Mouse (Mus musculus) intestine, embryonic 15.5 days (tissue): ENCODE results near the gene Rab44. TPM values are rescaled to one million over a fixed set of nuclear protein-coding genes. Genes with fewer than 3 reads are reported as not detected.

Experiments
- ATAC-seq: fragments of 200-750 bp; cut with Nextera tagmentation; 2 replicates; pipeline ENCODE4 v1.8.0; 2017; ENCODE audit warnings: moderate TSS enrichment, moderate library complexity
- H3K27ac ChIP-seq: fragments of 300-500 bp; sonication (generic); 2 replicates; pipeline ENCODE4 v1.5.1; 2015; ENCODE audit warnings: mild to moderate bottlenecking, inconsistent platforms
- H3K27me3 ChIP-seq: fragments of 300-500 bp; sonication (generic); replicated peaks from 2 replicates; pipeline ENCODE4 v1.6.1; 2015; ENCODE audit warnings: inconsistent platforms
- H3K36me3 ChIP-seq: fragments of 300-500 bp; sonication (generic); 2 replicates; pipeline ENCODE4 v1.6.1; 2015; ENCODE audit warnings: inconsistent platforms
- H3K4me1 ChIP-seq: fragments of 300-500 bp; sonication (generic); replicated peaks from 2 replicates; pipeline ENCODE4 v1.6.1; 2015; ENCODE audit warnings: inconsistent platforms
- H3K4me2 ChIP-seq: fragments of 300-500 bp; sonication (generic); replicated peaks from 2 replicates; pipeline ENCODE4 v1.6.1; 2015; ENCODE audit warnings: mild to moderate bottlenecking, inconsistent platforms
- H3K4me3 ChIP-seq: fragments of 300-500 bp; sonication (generic); replicated peaks from 2 replicates; pipeline ENCODE4 v1.5.1; 2015; ENCODE audit warnings: inconsistent platforms
- H3K9ac ChIP-seq: fragments of 300-500 bp; sonication (generic); 2 replicates; pipeline ENCODE4 v1.6.1; 2015; ENCODE audit warnings: inconsistent platforms
- H3K9me3 ChIP-seq: fragments of 300-500 bp; sonication (generic); 2 replicates; pipeline ENCODE4 v1.6.1; 2016; ENCODE audit warnings: inconsistent platforms
- WGBS: fragments of 180-500 bp; shearing (Covaris S2); methylation state at CpG from one replicate; pipeline ENCODE4 v1.1.7; 2015; 5-methylcytosine and 5-hydroxymethylcytosine counted together
- polyA plus RNA-seq: library from polyadenylated mRNA; unstranded; fragments of >200 nt; fragmentation: Nextera tagmentation; extraction: Ambion mirVana; gene quantifications from 2 replicates; pipeline ENCODE4 v1.2.1, GENCODE M21; 2015

Gene Rab44
- polyA plus RNA-seq, 1 experiment from 2014 or later: 0.53 TPM

GRCm38 (mm10) chr17:29111332-29111731 is 2.6 kb upstream of the Rab44 start:
- 64% methylated on average over 5 of the region's 5 CpGs for WGBS
- ATAC-seq: no peak
- no peaks in the 10 kb centered on the region for H3K36me3 ChIP-seq
- no peaks in the 10 kb centered on the region for H3K27me3 ChIP-seq
- H3K9ac ChIP-seq: no peak overlapping the region
- H3K4me1 ChIP-seq: no peaks in the 10 kb centered on the region
- H3K4me3 ChIP-seq: no peak overlapping the region
- H3K9me3 ChIP-seq: no peaks in the 10 kb centered on the region
- no peak overlapping the region for H3K4me2 ChIP-seq
- H3K27ac ChIP-seq: no peak overlapping the region

GRCm38 (mm10) chr17:29116023-29116422 is 2.1 kb downstream of the Rab44 start:
- Histone ChIP-seq H3K4me1 (no peaks in the 10 kb centered on the region), H3K36me3 (no peaks in the 10 kb centered on the region), H3K4me3 (no peak overlapping the region), H3K4me2 (no peak overlapping the region), H3K27me3 (no peaks in the 10 kb centered on the region), H3K9me3 (no peaks in the 10 kb centered on the region), H3K9ac (no peak overlapping the region), H3K27ac (no peak overlapping the region)
- ATAC-seq: no peak
- 71% methylated on average over 12 of the region's 12 CpGs for WGBS

GRCm38 (mm10) chr17:29117006-29117648 is 3.2 kb downstream of the Rab44 start:
- H3K4me1 ChIP-seq: no peaks in the 10 kb centered on the region
- no peak overlapping the region for H3K9ac ChIP-seq
- no peaks in the 10 kb centered on the region for H3K27me3 ChIP-seq
- H3K27ac ChIP-seq: no peak overlapping the region
- no peak overlapping the region for H3K4me3 ChIP-seq
- no peak for ATAC-seq
- 68% methylated on average over 8 of the region's 8 CpGs for WGBS
- no peaks in the 10 kb centered on the region for H3K36me3 ChIP-seq
- no peak overlapping the region for H3K4me2 ChIP-seq
- no peaks in the 10 kb centered on the region for H3K9me3 ChIP-seq

- H3K4me2 ChIP-seq: no peak overlapping the region
- no peaks in the 10 kb centered on the region for H3K27me3 ChIP-seq
- no peak overlapping the region for H3K9ac ChIP-seq
- no peaks in the 10 kb centered on the region for H3K9me3 ChIP-seq
- peaks cover 8% of the 10 kb centered on the region for H3K4me1 ChIP-seq
- H3K27ac ChIP-seq: no peak overlapping the region
- no peaks in the 10 kb centered on the region for H3K36me3 ChIP-seq
- WGBS: 49% methylated on average over 5 of the region's 5 CpGs
- H3K4me3 ChIP-seq: no peak overlapping the region
- ATAC-seq: no peak
Measured at GRCm38 (mm10) chr17:29118057-29118456, 4.1 kb downstream of the Rab44 start.

- Histone ChIP-seq H3K27ac (no peak overlapping the region), H3K4me1 (peaks cover 19% of the 10 kb centered on the region), H3K9me3 (no peaks in the 10 kb centered on the region), H3K4me3 (no peak overlapping the region), H3K4me2 (no peak overlapping the region), H3K27me3 (no peaks in the 10 kb centered on the region), H3K36me3 (no peaks in the 10 kb centered on the region), H3K9ac (no peak overlapping the region)
- ATAC-seq: no peak
- 68% methylated on average over 12 of the region's 12 CpGs for WGBS
Measured at GRCm38 (mm10) chr17:29120666-29121065, 6.7 kb downstream of the Rab44 start.

GRCm38 (mm10) chr17:29122817-29123216 is 8.9 kb downstream of the Rab44 start:
- ATAC-seq: peak; percentile 56
- peaks cover 19% of the 10 kb centered on the region for H3K4me1 ChIP-seq
- H3K4me3 ChIP-seq: no peak overlapping the region
- peak overlapping the region; percentile 11; the same call in 1 of the 2 replicates for H3K4me2 ChIP-seq
- H3K9ac ChIP-seq: no peak overlapping the region
- no peaks in the 10 kb centered on the region for H3K9me3 ChIP-seq
- peak overlapping the region; percentile 76 for H3K27ac ChIP-seq
- WGBS: 40% methylated on average over 6 of the region's 6 CpGs
- H3K27me3 ChIP-seq: no peaks in the 10 kb centered on the region
- no peaks in the 10 kb centered on the region for H3K36me3 ChIP-seq

- 25% methylated on average over 6 of the region's 6 CpGs for WGBS
- H3K9ac ChIP-seq: no peak overlapping the region
- no peaks in the 10 kb centered on the region for H3K27me3 ChIP-seq
- peak overlapping the region; percentile 11; the same call in 1 of the 2 replicates for H3K4me2 ChIP-seq
- no peaks in the 10 kb centered on the region for H3K36me3 ChIP-seq
- H3K4me3 ChIP-seq: no peak overlapping the region
- H3K9me3 ChIP-seq: no peaks in the 10 kb centered on the region
- ATAC-seq: peak; percentile 97
- H3K4me1 ChIP-seq: peaks cover 19% of the 10 kb centered on the region
- H3K27ac ChIP-seq: peak overlapping the region; percentile 76
Measured at GRCm38 (mm10) chr17:29123578-29124174, 9.7 kb downstream of the Rab44 start.

- 93% methylated on average over 3 of the region's 3 CpGs for WGBS
- ATAC-seq: no peak
- H3K4me3 ChIP-seq: no peak overlapping the region
Measured at GRCm38 (mm10) chr17:29126561-29126960, 12.6 kb downstream of the Rab44 start.

GRCm38 (mm10) chr17:29129341-29129740 is 15.4 kb downstream of the Rab44 start:
- Histone ChIP-seq H3K9ac (no peak overlapping the region), H3K36me3 (no peaks in the 10 kb centered on the region), H3K27ac (no peak overlapping the region), H3K27me3 (no peaks in the 10 kb centered on the region), H3K4me1 (0 out of 2 replicates have a peak, but pooled peaks cover 2% of the 10 kb centered on the region), H3K4me2 (no peak overlapping the region), H3K4me3 (no peak overlapping the region), H3K9me3 (no peaks in the 10 kb centered on the region)
- no peak for ATAC-seq
- 67% methylated on average over 5 of the region's 5 CpGs for WGBS

More at GRCm38 (mm10) chr17:29126561-29126960, 12.6 kb downstream of the Rab44 start:
- no peaks in the 10 kb centered on the region for H3K36me3 ChIP-seq
- H3K4me1 ChIP-seq: peaks cover 19% of the 10 kb centered on the region
- no peak overlapping the region for H3K9ac ChIP-seq
- H3K4me2 ChIP-seq: no peak overlapping the region
- H3K27me3 ChIP-seq: no peaks in the 10 kb centered on the region
- H3K27ac ChIP-seq: no peak overlapping the region
- H3K9me3 ChIP-seq: no peaks in the 10 kb centered on the region

- WGBS: 72% methylated on average over 5 of the region's 5 CpGs
- Histone ChIP-seq H3K9me3 (no peaks in the 10 kb centered on the region), H3K27me3 (no peaks in the 10 kb centered on the region), H3K4me1 (0 out of 2 replicates have a peak, but pooled peaks cover 4% of the 10 kb centered on the region), H3K27ac (no peak overlapping the region), H3K4me3 (no peak overlapping the region), H3K4me2 (no peak overlapping the region), H3K9ac (no peak overlapping the region), H3K36me3 (no peaks in the 10 kb centered on the region)
- no peak for ATAC-seq
Measured at GRCm38 (mm10) chr17:29135066-29135465, 21.1 kb downstream of the Rab44 start.

GRCm38 (mm10) chr17:29136236-29136635 is 22.3 kb downstream of the Rab44 start:
- Histone ChIP-seq H3K9ac (no peak overlapping the region), H3K4me3 (no peak overlapping the region), H3K4me1 (0 out of 2 replicates have a peak, but pooled peaks cover 4% of the 10 kb centered on the region), H3K9me3 (no peaks in the 10 kb centered on the region), H3K36me3 (no peaks in the 10 kb centered on the region), H3K4me2 (no peak overlapping the region), H3K27me3 (no peaks in the 10 kb centered on the region), H3K27ac (no peak overlapping the region)
- WGBS: 66% methylated on average over 6 of the region's 6 CpGs
- ATAC-seq: no peak

- ATAC-seq: no peak
- Histone ChIP-seq H3K9ac (no peak overlapping the region), H3K9me3 (no peaks in the 10 kb centered on the region), H3K27ac (no peak overlapping the region), H3K27me3 (no peaks in the 10 kb centered on the region), H3K4me1 (0 out of 2 replicates have a peak, but pooled peaks cover 4% of the 10 kb centered on the region), H3K4me3 (no peak overlapping the region), H3K4me2 (no peak overlapping the region), H3K36me3 (no peaks in the 10 kb centered on the region)
- 79% methylated on average over 7 of the region's 7 CpGs for WGBS
Measured at GRCm38 (mm10) chr17:29137906-29138305, 24.0 kb downstream of the Rab44 start.

- WGBS: 79% methylated on average over 3 of the region's 3 CpGs
- Histone ChIP-seq H3K4me3 (no peak overlapping the region), H3K4me2 (no peak overlapping the region), H3K27ac (no peak overlapping the region), H3K27me3 (no peaks in the 10 kb centered on the region), H3K36me3 (no peaks in the 10 kb centered on the region), H3K9ac (no peak overlapping the region), H3K4me1 (no peaks in the 10 kb centered on the region), H3K9me3 (no peaks in the 10 kb centered on the region)
- no peak for ATAC-seq
Measured at GRCm38 (mm10) chr17:29141577-29141976, 27.6 kb downstream of the Rab44 start.
